Mouse (Mus musculus) heart, adult 2 months (tissue): ENCODE data around the gene Ccdc141.

Source experiments
- CTCF ChIP-seq: fragments of 200-600 bp; IDR thresholded peaks from 2 replicates; pipeline ENCODE4 v1.8.1; 2022; ENCODE audit warnings: antibody characterized with exemption, mild to moderate bottlenecking, moderate library complexity
- EP300 ChIP-seq: fragments of 200-500 bp; IDR thresholded peaks from 2 replicates; pipeline ENCODE4 v1.6.1; 2011; ENCODE audit warnings: low read depth, low read length, control low read depth; ENCODE audit not compliant: insufficient read depth

DNA sequence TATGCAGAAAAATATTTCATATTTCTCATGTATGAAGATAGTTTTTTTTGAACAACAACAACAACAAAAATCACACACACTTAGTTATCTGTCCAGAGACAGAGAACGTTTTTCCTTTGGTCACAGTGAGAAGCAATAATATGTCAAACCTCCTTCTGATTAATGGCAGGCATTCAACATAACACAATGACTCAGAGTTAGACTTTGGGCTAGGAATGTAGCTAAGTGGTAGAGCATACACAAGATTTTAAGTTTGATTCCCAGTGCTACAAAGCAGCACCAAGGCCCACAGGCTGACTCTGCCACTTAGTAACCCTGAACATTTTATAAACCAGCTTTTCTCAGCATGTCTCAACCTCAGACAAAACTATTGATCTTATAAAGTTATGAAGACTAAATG, 35.5 kb downstream of the Ccdc141 start:
- TF ChIP-seq CTCF (no peak), EP300 (no peak)
